Mouse (Mus musculus): ENCODE results near the gene Fggy.

The Fggy gene

DNA sequence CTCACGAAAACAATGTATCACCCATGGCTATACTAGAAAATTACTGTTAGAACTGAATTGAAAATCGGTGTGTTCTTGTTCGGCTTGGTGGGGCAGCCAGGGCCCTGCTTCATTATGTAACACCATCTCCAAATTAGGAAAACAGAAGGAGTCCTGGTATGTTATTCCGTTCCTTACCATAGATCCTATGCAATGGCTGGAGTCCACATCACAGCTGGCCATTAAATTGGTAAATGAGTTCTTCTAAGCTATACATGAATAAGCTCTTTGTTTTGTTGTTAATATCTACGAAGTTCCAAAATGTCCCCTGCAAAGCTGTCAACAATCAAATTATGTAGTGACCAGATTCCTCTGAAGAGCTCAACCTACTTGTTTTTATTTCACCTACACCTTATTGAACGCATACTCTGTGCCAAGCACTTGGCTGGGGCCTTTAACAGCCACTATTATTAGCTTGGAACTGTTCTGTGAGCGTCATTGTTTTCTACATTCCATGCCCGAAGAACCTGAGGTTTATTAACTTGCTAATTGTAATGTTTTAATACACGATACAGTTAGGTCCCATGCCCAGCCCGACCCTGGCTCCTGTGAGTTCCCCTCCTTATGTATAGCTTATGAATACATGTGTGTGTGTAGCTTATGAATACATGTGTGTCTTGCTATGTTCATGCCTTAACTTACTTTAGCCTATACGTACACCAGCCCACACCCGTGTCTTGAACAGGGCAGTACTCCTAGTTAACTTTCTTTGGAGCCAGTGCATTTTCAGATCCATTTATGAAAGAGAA is 190.3 kb downstream of the Fggy start:
- in situ Hi-C loops (cut with MboI; ENCODE audit: low pct_unique_long_range_greater_than_20kb in 1 of 2, low sequenced_read_pairs in 2 of 2, unreplicated experiment in 1 of 2) = no loop called here

DNA sequence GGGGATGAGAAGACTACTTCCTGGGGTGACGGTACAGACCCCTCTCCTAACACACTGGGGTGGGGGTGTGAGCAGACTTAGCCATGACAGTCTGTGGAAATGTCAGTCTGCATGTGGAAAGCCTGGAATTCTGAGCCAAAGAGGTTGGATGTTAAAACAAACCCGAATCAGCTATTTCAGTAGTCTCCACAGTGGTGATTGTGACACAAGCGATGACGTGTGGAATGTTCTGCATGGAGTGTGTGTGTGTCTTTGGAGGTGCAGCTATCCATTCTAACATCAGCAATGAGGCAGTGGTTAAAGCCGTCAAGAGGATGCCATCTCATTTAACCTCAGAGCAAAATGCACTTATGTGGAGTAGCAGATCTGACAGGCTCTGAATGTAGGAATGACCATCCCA is 192.9 kb downstream of the Fggy start:
- in situ Hi-C loops (cut with MboI; ENCODE audit: low pct_unique_long_range_greater_than_20kb in 1 of 2, low sequenced_read_pairs in 2 of 2, unreplicated experiment in 1 of 2) = no loop called here

DNA sequence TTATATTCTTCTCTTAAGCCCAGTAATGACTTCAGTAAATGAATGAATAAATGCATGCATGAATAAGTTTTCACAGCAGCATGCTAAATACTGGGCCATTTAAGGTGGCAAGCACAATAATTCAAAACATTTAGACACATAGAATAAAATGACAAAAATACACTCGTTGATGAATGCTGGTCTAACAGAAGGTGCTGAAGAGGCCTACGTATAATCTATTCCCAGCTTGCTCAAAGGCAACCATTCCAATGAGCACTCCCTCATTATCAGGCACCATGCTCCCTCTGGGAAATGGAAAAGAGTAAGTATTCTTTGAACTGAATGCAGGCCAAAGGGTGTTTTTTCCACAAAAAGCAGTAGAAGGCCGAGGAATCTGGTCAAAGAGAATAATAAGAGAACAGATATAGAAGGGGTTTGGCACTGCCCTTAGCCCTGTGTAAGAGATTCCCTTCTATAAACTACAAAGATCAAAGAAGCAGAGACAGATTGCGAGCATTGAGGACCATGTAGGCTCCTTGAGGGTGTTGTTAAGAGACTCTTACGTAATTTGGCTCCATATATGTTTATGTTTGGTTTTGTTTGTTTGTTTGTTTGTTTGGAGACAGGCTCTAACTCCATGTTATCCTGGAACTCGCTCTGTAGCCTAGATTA is 195.4 kb downstream of the Fggy start:
- in situ Hi-C loops (cut with MboI; ENCODE audit: low pct_unique_long_range_greater_than_20kb in 1 of 2, low sequenced_read_pairs in 2 of 2, unreplicated experiment in 1 of 2) = no loop called here

DNA sequence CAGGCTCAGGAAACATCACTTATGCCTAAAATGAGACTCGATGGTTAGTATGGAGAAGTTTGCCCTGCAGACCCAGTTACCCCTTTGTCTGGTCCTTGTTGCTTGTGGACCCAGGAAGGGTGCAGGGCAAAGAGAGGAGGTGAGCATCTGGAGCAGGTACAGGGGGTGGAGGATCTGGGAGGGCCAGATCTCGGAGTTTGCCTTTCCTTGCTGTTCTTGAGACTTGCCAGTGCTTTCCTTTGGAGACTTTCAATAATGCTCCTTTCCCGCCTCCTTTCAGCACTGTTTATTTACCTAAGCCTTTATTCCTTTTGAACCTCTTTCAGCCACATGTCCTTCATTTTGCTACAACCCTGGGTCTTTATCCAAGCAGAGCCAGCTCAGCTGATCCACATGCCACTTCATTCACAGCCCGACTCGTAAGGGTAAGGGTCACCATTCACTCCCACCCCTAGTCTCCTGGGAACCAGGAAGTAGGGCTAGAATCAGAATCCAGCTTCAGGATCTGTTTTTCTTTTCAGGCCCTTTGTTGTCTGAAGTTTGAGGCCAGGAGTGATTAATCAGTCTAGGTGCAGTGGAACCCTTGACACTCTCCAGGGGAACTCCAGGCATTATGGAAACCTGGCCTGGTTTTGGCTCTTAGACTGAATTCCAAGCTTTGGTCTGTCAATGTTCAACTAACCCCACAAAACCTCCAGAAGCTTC is 201.9 kb downstream of the Fggy start:
- in situ Hi-C loops (cut with MboI; ENCODE audit: low pct_unique_long_range_greater_than_20kb in 1 of 2, low sequenced_read_pairs in 2 of 2, unreplicated experiment in 1 of 2) = no loop called here

DNA sequence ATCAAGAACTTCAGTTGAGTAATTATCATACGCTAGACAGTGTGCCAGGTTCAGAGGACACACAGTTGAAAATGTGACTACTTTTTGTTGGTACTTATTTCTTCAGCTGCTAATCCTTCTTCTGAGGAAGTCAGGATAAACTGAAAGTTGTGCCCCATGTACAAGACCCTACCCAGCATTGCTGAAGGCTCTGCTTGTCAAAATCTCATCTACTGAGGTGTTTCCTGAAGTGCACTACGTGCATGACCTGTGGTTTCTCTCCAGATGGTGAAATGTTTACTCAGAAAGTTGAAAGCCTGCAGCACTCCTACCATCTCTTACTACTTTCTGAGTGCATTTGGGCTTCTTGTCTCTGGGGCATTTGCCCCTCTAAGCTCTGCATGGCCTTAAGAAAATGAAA is 208.1 kb downstream of the Fggy start:
- in situ Hi-C loops (cut with MboI; ENCODE audit: low pct_unique_long_range_greater_than_20kb in 1 of 2, low sequenced_read_pairs in 2 of 2, unreplicated experiment in 1 of 2) = no loop called here

DNA sequence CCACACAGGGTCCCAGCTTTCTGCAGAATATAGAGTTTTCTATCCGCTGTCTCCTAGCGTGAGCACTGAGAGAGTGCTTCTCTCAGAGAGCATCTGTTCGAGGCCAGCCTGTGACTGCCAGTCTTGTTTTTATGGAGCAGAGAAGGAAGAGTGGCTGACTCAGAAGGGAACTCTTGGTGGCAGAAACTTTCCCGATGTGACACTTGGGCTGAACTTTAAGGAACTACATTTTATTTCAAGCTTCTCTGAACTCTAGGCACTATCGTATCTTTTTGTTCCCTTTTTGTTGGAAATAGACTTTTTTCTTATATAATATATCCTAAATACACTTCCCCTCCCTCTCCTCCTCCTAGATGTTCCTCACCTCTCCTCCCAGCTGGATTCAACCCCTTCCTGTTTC is 213.2 kb downstream of the Fggy start:
- in situ Hi-C loops (cut with MboI; ENCODE audit: low pct_unique_long_range_greater_than_20kb in 1 of 2, low sequenced_read_pairs in 2 of 2, unreplicated experiment in 1 of 2) = no loop called here

DNA sequence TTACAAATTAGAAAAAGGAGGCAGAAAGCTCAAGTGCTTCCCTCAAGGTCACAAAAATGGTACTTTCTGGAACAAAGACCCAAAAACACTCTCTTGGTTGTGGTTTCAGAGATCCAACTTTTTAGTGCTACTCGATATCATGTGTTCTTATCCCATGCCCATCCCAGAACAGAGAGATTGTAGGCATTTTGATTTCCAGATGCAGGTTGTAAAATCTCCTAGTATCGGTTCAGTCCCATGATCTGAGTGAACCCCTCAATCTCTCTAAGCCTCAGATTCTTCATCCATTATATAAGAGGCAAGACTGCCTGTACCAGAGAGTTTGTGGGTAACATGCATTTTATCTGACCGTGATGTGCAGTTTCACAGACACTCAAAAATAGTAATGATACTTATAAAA is 214.2 kb downstream of the Fggy start:
- in situ Hi-C loops (cut with MboI; ENCODE audit: low pct_unique_long_range_greater_than_20kb in 1 of 2, low sequenced_read_pairs in 2 of 2, unreplicated experiment in 1 of 2) = no loop called here

DNA sequence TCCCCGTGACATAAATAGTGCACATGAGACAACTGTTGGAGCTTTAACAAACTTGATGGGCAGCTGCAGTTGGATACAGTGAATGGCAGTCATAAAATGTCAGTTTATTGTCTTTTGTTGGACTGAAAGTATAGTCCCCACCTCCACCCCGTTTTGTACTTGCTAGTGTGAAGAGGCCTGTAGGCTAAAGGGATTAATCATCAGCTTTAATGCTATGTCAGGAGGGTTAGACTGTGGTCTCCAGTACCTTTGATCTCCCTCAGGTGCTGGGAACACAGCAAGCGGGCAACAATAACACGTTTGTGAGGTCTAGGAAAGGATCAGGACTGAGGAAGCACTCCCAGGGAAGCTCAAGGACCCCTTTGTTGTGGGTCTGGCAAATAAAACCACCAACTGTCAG is 214.6 kb downstream of the Fggy start:
- in situ Hi-C loops (cut with MboI; ENCODE audit: low pct_unique_long_range_greater_than_20kb in 1 of 2, low sequenced_read_pairs in 2 of 2, unreplicated experiment in 1 of 2) = no loop called here

DNA sequence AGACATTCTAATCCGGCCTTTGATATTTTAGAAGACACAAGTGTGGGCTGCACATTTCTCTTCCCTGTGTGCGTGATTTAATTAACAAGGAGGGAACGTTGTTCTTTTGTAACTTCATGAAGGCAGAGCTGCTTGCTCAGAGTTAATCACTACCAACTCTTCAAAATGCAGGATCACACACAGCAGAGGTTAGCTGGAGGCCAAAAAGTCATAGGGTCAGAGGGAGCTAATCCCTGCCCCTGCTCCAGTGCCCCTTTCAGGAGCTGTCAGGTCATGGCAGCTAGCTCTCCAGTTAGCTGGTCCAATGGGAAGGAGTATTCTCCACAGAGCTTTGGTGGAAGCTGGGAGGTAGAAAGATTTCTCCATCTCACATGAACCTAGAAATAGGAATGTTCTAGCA is 215.4 kb downstream of the Fggy start:
- in situ Hi-C loops (cut with MboI; ENCODE audit: low pct_unique_long_range_greater_than_20kb in 1 of 2, low sequenced_read_pairs in 2 of 2, unreplicated experiment in 1 of 2) = no loop called here

DNA sequence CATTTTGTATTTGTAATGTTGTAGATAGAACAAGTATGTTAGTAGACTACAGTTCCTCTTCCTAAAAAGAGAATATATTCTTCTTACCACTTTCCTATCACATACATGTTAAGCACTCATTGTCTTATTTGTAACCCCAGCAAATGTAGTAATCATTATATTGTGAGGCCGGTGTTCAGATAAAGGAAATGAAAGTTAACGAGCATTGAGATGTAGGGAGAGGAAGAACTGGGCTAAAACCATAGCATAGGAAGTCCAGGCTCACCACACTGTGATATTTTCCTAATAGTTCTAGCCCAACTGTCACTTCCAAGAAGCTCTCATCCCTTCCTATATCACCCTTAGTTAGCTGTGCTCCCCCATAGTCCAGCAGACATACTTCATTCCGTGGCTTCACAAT is 218.3 kb downstream of the Fggy start:
- in situ Hi-C loops (cut with MboI; ENCODE audit: low pct_unique_long_range_greater_than_20kb in 1 of 2, low sequenced_read_pairs in 2 of 2, unreplicated experiment in 1 of 2) = no loop called here

DNA sequence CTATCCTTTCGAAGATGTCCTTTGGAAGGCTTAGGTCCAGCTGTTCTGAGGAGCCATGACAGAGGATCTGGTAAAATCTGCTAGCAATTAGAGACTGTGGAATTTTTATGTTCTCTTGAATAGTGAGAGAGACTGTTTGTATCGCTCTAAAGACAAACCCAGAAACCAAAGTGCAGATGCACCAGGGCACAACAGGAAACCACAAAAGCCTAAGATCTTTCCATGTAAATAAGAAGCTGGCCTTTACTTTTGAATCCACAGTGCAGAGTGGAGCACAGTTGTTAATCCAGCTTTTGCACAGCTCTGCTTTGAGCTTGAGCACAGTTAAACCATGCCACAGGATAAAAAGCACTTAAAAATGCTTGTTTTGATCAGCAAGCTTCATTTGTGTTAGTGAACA is 220.5 kb downstream of the Fggy start:
- in situ Hi-C loops (cut with MboI; ENCODE audit: low pct_unique_long_range_greater_than_20kb in 1 of 2, low sequenced_read_pairs in 2 of 2, unreplicated experiment in 1 of 2) = no loop called here

DNA sequence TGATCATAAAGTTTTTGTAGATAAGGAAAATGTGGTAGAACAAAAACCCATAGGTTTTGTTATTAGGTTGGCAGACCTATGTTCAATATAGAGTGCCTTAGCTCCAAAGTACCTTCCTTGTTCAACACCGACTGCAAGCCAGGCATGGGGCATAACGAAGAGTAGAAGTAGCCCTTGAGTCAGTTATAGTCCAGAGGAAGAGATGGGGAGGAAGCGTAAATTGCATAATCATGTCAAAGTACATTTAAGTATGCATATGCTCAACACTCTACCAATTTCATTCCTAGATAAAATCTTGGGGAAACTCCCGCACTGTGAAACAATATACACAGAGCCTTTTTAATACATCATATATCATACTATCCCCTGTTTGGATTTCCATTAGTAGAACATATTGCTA is 221.2 kb downstream of the Fggy start:
- in situ Hi-C loops (cut with MboI; ENCODE audit: low pct_unique_long_range_greater_than_20kb in 1 of 2, low sequenced_read_pairs in 2 of 2, unreplicated experiment in 1 of 2) = no loop called here

DNA sequence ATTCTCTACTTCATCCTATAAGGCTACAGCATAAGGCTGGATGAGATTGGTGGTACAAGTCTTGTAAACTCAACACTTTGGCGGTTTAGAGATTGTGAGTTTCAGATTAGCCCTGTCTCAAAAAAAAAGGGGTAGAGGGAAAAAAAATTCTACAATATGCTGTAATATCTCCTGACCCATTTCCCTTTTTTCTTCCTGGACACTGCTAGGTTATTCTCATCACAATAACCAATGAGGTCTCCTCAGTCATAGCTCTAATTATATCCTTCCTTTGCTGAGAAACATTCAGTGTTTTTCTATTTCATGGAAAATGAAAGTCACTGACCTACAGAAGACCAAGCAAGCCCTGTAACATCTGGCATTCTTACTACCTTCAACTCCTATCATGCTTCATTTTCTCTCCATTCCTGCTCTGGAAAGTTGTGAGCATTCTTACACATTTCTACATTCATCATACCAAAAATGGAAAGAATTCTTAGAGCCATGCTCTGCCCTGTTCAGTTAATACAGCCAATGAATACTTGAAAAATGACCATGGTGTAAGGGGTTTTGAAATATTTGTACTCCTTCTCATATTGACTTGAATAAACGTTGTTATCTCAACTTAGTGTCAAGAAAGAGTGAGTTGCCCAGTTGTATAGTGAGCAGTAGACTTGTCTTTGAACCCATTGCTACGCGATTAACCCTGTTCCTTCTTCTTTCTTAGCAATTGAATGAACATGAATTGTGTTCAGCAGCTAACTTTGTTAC is 227.0 kb downstream of the Fggy start:
- in situ Hi-C loops (cut with MboI; ENCODE audit: low pct_unique_long_range_greater_than_20kb in 1 of 2, low sequenced_read_pairs in 2 of 2, unreplicated experiment in 1 of 2) = no loop called here

DNA sequence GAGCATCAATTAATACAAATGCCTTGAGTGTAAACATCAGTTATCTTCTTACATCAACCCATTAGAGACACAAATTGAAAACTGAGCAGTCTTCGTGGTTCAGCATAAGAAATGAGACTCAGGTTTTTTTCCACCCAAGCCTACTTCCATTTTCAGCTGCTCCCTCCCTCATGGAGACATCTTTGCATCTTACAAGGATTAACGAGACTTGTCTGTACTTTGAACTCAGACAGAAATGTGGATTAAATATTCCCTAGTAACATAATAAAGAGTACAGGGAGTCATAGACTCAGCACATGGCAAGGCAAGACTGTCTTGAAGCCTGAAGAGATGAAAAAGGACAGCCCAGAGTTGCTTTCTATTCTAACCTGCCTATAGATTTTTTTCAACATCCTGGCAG is 230.3 kb downstream of the Fggy start:
- in situ Hi-C loops (cut with MboI; ENCODE audit: low pct_unique_long_range_greater_than_20kb in 1 of 2, low sequenced_read_pairs in 2 of 2, unreplicated experiment in 1 of 2) = no loop called here

DNA sequence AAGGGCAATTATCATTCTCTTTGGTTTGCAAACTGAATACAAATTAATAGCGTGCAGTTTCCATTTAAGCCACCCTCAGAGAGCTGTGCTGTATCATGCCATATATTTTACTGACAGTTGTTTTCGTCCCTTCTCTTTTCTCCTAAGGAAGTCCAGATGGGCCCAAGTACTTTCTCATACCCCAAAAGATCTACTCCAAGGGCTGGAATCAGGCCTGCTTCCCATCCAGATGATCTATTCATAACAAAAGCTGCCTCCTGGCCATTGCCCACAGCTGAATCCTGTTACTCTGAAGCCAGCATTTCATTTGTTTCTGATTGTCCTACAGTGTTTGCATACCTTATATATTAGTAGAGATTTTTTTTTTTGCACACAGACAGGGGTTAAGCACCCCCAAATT is 231.6 kb downstream of the Fggy start:
- in situ Hi-C loops (cut with MboI; ENCODE audit: low pct_unique_long_range_greater_than_20kb in 1 of 2, low sequenced_read_pairs in 2 of 2, unreplicated experiment in 1 of 2) = no loop called here

DNA sequence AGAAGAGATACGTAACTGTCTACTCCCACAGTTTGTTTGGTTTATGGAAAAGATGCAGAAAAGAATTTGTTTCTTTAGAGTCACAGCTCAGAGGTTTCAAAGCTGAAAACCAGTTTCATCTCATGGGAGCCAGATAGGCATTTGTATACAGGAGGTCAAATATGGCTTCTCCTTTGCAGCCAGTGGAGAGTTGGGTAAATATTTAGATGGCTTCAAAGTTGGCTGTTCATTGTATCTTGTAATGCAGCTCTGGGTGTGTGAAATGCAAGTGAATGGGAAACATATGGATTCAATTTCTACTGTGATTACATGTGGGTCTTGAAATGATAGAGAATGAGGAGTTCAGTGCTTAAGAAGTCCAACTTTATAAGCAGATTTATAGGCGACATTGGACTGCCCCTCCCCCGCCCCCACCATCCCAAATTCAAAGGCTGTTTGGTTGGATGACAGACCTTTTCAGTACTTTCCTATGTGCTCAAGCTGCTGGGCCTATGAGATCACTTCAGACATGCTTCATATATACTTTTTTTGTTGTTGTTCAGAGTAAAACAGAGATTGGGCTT is 234.7 kb downstream of the Fggy start:
- in situ Hi-C loops (cut with MboI; ENCODE audit: low pct_unique_long_range_greater_than_20kb in 1 of 2, low sequenced_read_pairs in 2 of 2, unreplicated experiment in 1 of 2) = no loop called here

DNA sequence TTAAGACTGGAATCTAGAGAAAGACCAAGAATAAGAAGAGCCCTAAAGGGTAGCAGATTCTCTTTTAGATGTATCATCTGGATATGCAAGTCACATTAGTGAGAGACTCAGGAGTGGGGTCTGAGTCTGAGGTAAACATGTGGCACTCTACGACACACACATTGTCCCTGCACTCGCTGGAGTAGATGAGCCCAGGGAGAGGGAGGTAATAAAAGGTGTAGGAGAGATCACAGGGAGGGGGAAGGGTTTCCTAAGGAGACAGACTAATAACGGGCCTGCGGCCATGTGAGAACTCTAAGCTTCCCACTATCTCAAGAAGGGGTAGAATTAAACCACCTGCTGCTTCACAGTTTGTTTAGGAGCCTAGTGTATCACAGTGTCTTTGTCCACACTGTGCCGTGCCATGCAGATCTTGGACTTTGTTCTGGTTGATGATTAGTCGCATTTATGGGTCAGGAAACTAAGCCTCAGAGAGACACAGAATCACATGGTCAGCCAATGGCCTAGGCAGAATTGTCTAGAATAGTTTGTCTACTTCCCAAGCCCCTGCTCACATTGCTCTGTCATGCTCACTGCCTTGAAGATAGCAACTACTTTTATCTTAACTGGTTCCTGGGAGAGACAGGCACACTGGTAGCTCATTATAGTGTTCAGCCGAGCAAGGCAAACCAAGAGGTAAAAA is 236.5 kb downstream of the Fggy start:
- in situ Hi-C loops (cut with MboI; ENCODE audit: low pct_unique_long_range_greater_than_20kb in 1 of 2, low sequenced_read_pairs in 2 of 2, unreplicated experiment in 1 of 2) = no loop called here

DNA sequence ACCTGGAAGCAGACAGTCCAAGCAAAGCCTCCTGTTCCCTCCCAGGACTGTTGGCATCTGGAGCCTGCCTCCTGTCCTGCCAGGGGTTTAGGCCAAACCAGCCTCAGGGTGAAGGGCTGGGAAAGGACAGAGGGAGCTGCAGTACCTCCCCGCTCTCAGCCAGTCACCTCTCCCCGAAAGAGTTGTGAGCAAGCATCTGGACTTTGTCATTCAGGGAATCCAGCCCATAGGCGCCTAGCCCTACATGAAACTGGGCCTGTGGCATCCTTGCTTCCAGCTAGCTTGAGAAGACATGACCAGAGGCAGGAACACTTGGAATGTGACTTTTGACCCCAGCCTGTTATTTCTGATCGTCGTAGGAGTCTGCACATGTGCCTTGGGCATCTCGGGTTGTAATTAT is 237.3 kb downstream of the Fggy start:
- in situ Hi-C loops (cut with MboI; ENCODE audit: low pct_unique_long_range_greater_than_20kb in 1 of 2, low sequenced_read_pairs in 2 of 2, unreplicated experiment in 1 of 2) = no loop called here
